Mouse (Mus musculus) adrenal gland, postnatal 36 days (tissue): Measurements from ENCODE around the gene Ascl5. TPM values are rescaled to one million over a fixed set of nuclear protein-coding genes. Genes with fewer than 3 reads are reported as not detected.

ENCODE experiments used
- DNase-seq, 2 experiments: peaks; one replicate each; pipeline ENCODE4 v3.0.0; 2021; ENCODE audit warnings: mixed read lengths in 1 of 2
- long read RNA-seq, 2 experiments: library from polyadenylated mRNA; stranded (forward); transcript quantifications; one replicate each; pipeline ENCODE4 v2.0.0; 2021; ENCODE audit warnings: borderline sequencing depth in 2 of 2
- total RNA-seq, 2 experiments: library from RNA; stranded (reverse); gene quantifications; 2 replicates each; pipeline ENCODE4 v1.2.3; 2021

Gene Ascl5
- total RNA-seq: not detected
- long read RNA-seq, experiment 1: 0 reads
- long read RNA-seq, experiment 2: 0 reads

DNA sequence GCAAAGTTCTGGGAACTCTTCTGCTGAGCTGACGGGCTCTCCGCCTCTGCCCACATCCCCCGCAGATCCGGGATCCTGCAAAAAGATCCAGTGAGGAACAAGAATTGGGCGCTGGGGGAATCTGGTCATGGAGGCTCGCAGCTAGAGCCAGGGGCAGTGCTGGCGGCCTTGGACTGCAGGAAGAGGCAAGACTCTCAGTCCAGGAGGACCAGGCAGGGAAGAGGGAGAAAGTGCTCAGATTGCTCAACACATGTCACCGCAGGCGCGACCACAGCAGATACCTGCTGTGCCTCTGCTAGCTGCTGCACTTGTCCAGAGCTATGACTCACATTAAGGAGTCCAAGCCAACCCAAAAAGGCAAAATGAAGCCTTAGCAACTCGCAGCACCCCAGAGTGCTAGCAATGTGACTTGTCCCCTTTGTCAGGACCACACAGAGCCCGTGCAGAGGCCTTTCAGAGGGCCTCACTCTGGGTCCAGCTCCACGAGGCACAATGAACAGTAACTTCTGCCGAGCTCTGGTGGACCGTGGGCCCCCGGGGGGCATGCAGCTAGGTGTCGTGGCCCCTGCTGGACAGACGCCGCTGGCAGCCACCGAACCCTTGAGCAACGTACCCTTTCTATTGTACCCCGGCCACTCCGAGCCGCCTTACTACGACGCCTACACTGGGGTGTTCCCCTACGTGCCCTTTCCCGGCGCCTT, at the start of gene Ascl5:
Ascl5 (plus strand) TSS at position 493 of the 701 bp plus-strand sequence.
- peak in 1 of 2 experiments; percentile 2 for DNase-seq

DNA sequence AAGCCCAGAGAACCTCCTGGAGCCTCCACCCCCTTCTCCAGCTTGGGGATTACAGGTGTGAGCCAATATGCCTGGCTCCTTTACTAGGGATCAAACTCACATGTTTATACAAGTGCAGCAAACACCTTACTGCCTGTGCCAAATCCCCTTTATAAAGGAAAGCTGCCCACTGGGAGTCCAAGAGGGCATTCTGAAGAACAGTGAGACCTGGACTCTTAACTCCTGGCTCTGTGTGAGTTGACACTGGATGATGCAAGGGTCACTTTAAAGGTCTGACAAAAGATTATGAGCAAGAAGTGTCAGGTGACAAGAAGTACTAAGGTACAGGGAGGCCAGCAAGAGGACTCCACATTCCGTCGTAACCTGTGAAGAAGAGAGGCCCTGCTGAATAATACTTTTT, 49.2 kb upstream of the Ascl5 start:
- no peak for DNase-seq

DNA sequence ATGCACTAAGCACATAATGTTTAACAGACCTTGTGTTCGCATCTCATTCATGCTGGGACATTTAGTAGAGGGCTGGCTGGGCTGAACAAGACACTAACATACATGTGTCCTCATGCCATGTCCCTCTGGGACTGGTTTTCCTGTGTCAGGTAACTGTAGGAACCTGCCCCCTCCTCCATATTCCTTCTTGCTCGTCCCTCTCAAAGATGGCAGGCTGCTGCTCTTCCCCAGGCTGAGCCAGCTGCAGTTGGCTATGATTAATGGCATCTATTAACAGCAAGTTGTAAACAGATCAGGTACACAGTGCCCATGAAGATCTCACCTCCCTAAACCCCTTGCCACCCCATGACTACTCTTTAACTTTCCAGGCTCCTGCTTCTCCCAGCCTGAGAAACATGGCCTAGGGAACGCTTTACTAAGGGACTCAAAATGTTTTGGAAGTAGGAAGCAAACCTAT, 44.3 kb upstream of the Ascl5 start, which contains the start of gene Igfn1:
Igfn1 (minus strand) TSS at position 51 of the 457 bp plus-strand sequence.
- no peak for DNase-seq

DNA sequence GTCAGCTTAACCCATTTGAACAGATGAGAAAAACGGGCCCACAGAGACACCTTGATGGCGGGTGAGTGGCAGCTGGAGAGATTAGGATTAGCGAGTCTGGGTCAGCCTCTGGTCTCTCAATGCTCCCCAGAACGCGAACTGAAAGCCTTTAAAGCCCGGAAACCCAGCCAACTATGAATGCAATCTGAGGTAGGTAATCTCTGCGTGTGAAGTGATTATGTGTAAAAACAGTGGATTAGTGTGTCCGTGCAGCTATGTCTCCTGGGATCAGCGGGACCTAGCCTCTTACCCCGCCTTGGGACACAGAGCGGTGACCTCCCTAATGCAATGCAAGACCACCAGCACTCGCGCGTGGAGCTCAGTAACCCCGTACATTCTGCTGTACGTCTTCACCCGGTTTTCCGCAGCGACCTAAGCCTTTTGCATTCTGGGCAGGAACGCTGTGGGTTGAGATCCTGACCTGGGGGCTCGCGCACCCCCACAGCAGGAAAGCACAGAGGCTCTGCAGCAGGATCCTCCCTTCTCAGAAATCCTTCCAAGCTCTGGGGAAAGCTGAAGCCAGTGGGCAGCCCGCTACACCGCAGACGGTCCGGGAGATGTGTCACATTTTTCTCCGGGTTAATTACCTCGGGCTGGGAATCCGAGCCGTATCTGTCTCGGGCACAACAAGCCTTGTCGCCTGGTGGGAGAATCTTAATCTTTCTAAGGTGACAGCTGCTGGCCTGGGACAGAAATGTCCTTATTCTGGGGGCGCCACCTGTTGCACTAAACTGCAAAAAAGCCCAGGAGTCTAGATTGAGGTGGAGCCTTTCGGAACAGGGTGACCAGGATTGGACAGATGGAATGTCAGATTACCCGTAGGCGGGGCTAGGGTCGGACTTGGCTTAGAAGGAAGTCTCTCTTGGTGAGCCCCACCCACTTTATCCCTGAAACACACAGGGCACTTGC, 43.1 kb upstream of the Ascl5 start, which contains the start of gene Tmem9:
Tmem9 (plus strand) TSS at position 940 of the 948 bp plus-strand sequence.
- peak; percentile 87 to 90 for DNase-seq

DNA sequence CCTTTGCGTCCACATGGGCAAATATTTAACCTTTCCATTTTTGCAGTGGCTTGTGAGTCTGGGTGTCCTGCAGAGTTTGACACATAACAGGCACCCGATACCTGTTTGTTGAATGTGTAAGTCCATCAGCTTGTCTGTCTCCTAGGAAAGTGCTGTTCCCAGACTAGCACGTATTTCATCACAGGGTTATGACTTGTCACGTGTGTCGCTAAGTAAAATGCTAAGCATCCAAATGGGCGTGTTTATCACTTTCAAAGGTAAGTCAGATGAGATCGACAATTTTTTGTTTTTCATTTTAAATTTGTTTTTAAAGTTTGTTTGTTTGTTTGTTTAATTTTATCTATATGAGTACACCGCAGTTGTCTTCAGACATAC, 42.5 kb upstream of the Ascl5 start:
- no peak for DNase-seq

DNA sequence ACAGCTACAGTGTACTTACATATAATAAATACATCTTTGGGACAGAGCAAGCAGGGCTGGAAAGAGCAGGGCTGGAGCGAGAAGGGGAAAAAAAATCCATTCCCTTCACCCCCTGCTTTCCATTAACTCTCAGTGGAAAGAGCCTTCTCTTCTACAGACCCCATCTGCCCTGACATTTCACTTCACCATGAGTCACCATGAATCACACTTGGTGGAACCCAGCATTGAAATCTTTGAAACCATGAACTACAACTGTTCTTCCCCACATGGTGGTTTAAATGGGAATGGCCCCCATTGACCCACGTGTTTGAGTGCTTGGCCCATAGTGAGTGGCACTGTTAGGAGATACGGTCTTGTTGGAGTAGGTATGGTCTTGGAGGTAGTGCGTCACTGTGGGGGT, 40.4 kb upstream of the Ascl5 start:
- DNase-seq: no peak

DNA sequence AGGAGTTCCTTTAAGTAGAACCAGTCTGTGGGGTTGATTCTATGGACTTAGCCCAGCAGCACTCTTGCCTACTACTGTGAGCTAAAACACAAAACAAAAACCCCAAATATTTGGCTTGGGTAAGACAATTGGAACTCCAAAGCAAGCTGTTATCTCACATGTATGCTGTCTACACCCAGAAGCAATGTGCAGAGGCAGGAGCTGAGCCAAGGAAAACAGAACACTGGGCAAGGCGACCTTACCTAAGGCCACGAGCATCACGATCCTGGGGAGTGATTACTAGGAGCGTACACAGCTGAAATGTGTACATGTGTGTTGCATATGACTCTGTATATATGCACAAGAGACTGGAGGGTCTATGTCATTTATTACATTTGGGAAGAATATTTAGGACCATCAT, 37.1 kb upstream of the Ascl5 start:
- no peak for DNase-seq

DNA sequence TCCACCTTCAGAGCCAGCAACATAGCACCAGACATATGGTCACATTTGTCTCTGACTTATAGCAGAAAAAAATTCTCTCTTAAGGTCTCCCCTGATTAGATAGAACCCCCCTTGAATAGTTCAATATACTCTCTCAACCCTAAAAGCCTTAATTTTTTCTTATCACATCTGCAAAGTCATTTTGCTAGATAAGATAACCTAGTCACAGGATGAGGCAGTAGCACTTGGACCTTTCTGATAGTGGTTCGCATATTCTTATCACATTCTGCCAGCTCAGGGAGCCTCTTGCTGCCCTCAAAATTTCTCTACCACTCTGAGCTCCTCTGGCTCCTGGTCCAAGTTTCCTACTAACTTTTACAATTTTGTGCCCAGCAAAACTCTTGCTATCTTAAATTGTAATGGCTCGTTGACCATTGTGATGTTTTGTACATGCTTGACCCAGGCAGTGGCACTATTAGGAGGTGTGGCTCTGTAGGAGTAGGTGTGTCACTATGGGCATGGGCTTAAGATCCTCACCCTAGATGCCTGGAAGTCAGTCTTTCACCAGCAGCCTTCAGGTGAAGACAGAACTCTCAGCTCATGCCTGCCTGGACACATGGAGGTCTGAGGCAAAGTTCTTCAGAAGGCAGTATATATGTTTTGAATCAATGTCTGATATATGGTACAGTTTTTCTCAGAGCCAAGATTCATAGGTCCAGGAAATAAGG, 35.7 kb upstream of the Ascl5 start:
- no peak for DNase-seq

DNA sequence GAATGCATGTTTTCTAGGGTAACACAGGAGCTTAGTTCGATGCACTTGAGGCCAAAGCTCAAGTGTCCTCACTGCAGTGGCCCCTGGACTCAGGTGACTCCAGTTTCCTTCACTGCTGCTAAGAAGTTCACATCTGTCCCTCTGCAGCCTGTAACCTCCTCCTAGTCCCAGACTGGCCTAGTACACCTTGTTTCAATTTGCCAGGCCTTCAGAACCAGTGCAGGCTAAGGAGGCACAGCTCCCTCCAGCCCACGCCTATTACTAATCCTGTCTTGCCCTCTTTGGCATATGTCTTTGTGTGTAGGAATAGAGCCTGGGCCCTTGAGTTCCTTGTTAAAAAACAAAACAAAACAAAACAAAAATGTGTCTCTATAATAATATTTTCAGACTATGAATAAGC, 33.3 kb upstream of the Ascl5 start:
- no peak for DNase-seq

DNA sequence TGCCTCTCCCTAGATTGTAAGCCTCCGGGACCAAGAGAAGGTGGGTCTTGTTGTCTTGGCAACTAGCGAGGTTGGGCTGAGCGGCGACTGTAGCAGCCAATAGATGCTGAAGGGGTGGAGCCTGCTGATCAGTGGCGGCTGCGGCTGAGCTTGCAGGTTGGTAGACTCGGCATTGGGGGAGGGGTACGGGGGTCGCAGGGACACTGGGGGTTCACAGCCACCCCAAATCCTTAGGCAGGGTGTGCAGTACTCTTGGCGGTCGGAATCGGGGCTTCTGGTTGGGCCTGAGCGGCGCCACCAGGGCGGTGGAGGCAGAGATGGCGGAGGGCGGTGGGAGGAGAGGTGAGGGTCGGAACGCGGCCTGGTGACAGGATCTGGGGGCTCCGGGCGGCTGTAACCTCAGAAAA, 32.7 kb upstream of the Ascl5 start:
- peak; percentile 92 to 95 for DNase-seq

DNA sequence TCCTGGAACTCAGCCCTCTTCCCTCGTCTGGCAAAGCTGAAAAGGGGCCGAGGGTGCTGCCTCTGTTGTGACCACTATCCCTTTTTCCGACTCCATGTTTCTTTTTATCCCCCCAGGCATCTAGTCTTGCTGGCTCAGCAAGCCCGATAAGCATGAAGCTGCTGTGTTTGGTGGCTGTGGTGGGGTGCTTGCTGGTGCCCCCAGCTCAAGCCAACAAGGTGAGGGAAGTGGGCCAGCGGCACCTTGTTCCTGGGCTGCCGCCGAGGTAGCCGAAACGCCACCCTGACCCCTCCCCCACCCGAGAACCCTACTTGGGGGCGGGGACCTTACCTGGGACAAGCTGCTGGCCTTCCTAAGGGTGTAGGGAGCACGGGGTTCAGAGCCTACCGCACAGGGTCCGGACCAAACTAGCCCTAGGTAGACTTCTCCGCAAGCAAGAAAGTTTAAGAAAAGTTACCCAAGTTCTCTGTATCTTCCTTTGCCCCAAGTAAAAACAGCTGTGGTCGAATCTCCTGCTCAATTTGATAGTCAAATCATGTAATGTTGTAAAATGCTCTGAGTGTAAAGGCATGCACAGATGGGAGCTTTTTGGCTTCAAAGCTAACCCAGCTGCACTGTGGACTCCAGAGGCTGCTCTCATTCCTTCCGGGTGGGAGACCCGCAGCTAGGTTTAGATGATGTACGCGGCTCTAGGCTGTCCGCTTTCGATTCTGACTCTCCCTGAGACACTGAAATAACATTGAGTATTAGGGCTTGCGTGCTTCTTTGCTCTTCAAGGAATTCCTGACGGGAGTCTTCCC, 32.0 kb upstream of the Ascl5 start:
- DNase-seq: peak; percentile 19 to 43

DNA sequence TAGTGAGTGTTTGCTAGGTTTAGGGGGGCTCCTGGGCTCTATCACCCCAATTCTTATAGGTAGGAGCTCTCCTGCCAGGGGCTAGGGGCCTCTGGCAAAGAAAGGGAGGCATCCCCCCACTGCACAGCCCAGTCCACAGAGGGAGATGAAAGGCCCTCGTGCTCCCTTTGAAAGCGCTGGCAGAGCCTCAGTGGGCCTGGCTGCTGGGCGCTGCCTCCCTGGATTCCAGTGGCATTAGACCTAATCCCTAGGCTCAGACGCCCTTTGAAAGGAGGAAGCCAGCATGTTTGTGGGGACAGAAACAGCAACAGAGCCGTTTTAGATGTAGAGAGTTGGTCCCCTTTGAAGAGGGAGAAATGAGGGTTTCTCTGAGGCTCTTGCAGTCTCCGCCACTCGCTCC, 20.4 kb upstream of the Ascl5 start:
- DNase-seq: no peak

DNA sequence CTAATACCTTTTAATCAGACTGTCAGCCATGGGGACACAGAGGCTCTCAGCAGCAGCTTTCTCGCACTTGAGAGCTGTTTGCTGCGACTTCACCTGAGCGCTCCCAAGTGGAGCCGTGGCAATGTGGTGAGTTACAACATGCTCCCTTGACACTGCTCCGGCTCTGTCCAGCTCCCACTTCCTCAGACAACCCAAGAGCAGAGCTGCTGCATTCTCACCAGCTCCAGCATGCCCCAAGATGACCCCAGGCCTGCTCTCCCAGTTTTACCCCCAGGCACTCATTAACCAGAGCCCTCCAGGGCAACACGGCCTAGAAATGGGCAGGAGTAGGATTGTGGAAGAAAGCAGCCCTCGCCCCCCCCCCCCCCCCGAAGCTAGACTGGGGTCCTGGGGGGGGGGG, 18.9 kb upstream of the Ascl5 start:
- DNase-seq: no peak

DNA sequence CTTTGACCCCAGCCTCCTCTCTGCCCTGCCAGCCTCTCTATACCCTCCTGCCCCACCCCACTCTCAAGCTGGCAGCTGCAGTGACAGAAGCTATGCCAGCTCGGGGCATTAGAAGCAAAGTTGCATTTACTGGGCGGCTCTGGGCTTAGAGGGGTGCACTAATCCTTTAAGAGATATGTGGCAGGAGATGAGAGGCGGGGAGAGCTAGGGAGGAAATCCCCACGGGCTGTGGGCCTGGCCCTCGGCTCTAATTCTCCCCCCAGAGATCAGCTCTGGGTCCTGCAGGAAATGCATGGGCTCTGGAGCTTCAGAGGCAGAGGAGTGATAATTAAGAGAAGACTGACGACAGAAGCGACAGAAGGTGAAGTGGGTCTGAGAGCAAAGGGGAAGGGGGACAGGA, 17.6 kb upstream of the Ascl5 start:
- DNase-seq: no peak

DNA sequence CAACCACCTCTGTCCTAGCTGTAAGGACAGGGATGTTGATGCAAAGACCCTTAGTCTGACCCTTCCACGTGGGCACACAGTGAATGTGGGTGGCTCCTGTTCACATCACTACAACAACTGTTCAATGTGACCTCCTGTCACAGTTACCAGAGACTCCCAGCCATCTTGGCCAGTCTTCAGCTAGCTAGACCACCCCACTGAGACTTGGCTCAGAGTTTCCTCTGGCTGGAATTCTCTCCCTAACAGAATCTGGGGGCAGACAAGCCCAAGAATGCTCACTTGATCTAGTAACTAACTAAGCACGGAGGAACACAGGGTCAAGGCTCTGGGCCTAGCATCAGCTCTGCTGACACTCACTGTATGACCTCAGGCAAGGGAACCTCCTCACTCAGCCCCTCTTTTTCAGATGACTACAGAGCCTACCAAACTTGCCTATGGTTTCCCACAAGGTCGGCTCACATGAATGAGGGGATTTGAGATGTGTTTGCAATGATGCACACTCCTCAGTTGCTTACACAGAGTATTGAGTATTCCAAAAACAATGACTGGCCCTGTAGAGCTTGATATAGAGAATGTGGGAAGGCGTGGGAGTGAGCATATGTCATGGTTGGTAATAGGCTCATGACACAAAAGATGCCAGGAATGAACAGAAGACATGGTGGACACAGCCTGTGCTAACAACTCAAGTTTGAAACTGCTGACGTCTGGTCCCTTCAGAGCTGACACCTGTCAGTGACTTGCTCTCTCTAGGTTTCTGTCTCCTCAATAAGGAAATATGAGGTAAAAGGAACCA, 11.7 kb upstream of the Ascl5 start:
- DNase-seq: no peak

DNA sequence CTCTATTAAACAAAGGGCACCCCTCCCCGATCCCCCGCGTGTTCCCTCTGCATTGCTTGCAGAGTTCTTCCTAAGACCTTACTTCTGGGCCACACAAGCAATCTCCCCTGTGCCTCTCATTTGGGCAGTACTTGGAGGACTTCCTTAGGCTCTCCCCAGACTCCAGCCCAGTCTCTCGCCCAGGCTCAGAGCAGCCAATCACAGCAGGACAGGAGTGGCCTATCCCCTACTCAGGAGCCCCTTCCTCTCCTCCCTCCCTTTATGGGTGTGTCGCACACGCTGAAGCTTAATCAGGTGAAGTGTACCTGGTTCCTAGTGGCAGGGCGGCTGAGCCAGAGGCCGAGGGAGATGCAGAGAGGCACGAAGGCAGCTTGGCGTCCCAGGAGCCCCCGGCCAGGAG, 10.2 kb upstream of the Ascl5 start:
- no peak for DNase-seq

DNA sequence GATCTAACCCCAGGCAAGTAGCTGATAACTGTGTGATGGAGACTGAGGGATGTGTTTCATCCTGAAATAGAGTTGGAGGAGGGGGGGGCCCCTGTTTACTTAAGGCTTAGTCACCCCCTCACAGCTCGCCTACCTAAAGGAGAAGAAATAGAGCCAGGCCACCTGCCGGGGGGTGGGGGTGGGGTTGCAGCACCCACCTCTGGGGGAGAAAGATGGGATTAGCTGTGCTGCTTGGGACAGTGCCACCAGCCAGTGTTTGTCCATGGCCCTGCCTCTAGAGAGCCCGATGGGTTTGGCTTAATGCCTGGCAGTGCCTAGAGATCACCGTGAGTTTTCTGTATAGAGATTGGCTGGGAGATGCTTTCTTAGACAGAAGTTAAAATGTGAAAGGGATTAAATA, 9.7 kb upstream of the Ascl5 start:
- no peak for DNase-seq

DNA sequence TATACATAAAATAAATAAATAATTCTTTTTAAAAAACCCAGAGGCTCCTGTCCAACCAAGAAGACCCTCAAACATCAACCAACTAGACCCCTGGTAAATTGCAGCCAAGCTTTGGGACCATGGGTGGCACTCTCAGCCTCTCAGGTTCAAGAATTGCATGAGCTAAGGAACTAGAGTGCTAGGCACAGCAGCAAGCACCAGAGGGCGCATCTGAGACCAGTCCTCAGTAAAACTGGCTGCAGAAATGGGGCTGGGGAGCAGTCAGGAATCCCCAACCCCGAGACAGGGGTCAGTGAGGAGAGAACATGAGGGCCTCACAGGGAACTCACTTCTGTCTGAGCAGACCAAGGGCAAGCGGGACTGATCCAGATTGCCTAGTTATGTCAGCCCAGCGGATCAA, 4.8 kb upstream of the Ascl5 start:
- peak; percentile 55 to 71 for DNase-seq

DNA sequence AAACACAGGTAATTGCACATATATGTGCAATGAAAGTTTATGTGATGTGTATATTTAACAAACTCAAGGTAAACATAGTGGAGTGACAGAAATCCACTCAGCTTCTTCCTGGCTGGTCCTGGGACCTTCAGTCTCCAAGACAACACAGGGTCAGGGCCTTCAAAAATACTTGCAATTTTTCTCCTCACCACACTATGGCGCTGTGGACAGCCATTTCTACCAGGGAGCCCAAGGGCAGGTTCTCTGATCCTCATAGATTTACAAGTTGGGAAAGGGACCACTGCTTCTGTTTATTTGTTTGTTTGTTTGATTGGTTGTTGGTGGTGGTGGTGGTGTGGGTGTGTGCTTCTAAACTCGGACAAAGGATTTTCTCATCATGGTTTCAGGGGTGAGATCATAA, 3.2 kb upstream of the Ascl5 start:
- peak; percentile 14 to 35 for DNase-seq

DNA sequence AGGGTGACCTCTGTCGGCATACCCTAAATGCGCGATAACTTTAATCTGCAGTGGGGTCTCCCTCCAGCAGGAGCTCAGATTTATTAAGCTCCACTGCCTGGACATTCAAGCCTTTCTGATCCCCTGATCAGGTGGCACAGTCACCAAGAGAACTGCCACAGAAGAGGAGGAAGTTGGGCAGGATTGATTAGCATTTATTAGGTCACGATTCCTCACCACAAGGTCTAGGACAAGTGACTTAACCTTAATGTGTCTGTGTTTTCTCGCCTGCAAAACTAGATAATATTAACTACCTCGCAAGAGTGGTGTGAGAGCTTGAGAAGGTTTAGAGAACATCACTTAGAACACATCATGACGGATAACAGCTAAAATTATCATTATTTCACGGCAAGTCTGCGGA, 2.7 kb upstream of the Ascl5 start:
- no peak for DNase-seq

DNA sequence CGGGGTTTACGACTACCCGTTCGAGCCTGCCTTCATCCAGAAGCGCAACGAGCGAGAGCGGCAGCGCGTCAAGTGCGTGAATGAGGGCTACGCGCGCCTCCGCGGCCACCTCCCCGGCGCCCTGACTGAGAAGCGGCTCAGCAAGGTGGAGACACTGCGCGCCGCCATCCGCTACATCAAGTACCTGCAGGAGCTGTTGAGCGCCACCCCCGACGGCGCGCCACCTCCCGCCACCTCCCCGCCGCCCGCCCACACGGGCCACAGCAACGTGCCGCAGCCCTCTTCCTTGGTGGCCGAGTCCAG, 360 bp downstream of the Ascl5 start:
- peak; percentile 2 to 10 for DNase-seq
